Mouse (Mus musculus) heart, adult 2 months (tissue): ENCODE measurements around the gene Sash3. TPM values are rescaled to one million over a fixed set of nuclear protein-coding genes. Genes with fewer than 3 reads are reported as not detected.
A peak's percentile ranks its signal among the peaks of the same experiment; 100 is the strongest.

Experiments used
- DNase-seq, 2 experiments: peaks; one replicate each; pipeline ENCODE4 v3.0.0; 2021
- H3K27ac ChIP-seq: fragments of 200-600 bp; 2 replicates; pipeline ENCODE4 v1.8.1; 2022
- H3K27me3 ChIP-seq: fragments of 200-500 bp; 2 replicates; pipeline ENCODE4 v1.6.1; 2012; ENCODE audit warnings: mild to moderate bottlenecking, low read length, inconsistent platforms, mixed read lengths; ENCODE audit not compliant: control insufficient read depth, insufficient read depth
- H3K36me3 ChIP-seq: fragments of 200-500 bp; 2 replicates; pipeline ENCODE4 v1.6.1; 2012; ENCODE audit warnings: low read length, inconsistent platforms; ENCODE audit not compliant: control insufficient read depth, insufficient read depth
- H3K4me1 ChIP-seq: fragments of 200-500 bp; 2 replicates; pipeline ENCODE4 v1.6.1; 2011; ENCODE audit warnings: low read length; ENCODE audit not compliant: control insufficient read depth, insufficient read depth
- H3K4me3 ChIP-seq: fragments of 200-600 bp; 2 replicates; pipeline ENCODE4 v1.8.1; 2022
- H3K79me2 ChIP-seq: fragments of 200-500 bp; replicated peaks from 2 replicates; pipeline ENCODE4 v1.6.1; 2012; ENCODE audit warnings: mild to moderate bottlenecking, inconsistent platforms, low read length, moderate library complexity, mixed read lengths; ENCODE audit not compliant: control insufficient read depth, insufficient read depth
- H3K9ac ChIP-seq: fragments of 200-500 bp; 2 replicates; pipeline ENCODE4 v1.6.1; 2012; ENCODE audit warnings: low read depth, mild to moderate bottlenecking, control low read depth, inconsistent platforms, low read length, mixed read lengths
- CTCF ChIP-seq: fragments of 200-600 bp; IDR thresholded peaks from 2 replicates; pipeline ENCODE4 v1.8.1; 2022; ENCODE audit warnings: antibody characterized with exemption, mild to moderate bottlenecking, moderate library complexity
- EP300 ChIP-seq: fragments of 200-500 bp; IDR thresholded peaks from 2 replicates; pipeline ENCODE4 v1.6.1; 2011; ENCODE audit warnings: low read depth, low read length, control low read depth; ENCODE audit not compliant: insufficient read depth
- POLR2A ChIP-seq: fragments of 200-500 bp; IDR thresholded peaks from 2 replicates; pipeline ENCODE4 v1.6.1; 2011; ENCODE audit warnings: mild to moderate bottlenecking, low read depth, low read length, control low read depth; ENCODE audit not compliant: insufficient read depth
- WGBS: fragments of 180-500 bp; shearing (Covaris S2); methylation state at CpG from one replicate; pipeline ENCODE4 v1.1.7; 2018; 5-methylcytosine and 5-hydroxymethylcytosine counted together
- intact Hi-C: fragments of 180-260 bp; cut with DNase I; formaldehyde crosslinking; loops from one replicate; pipeline ENCODE4 v1.15.1; 2025
- long read RNA-seq: library from polyadenylated mRNA; stranded (forward); transcript quantifications from one replicate; pipeline ENCODE4 v2.0.0, GENCODE M21; 2021
- polyA plus RNA-seq: library from polyadenylated mRNA; depleted of rRNA; stranded (reverse); fragments of >200 nt; gene quantifications from 2 replicates; pipeline ENCODE4 v1.2.3, GENCODE M21; 2012; rRNA removed
- total RNA-seq, 2 experiments: library from RNA; stranded (reverse); gene quantifications; 2 replicates each; pipeline ENCODE4 v1.2.3; 2021

The Sash3 gene
- total RNA-seq (1 to 10 TPM; 1.2 to 1.3 TPM), polyA plus RNA-seq (1.4 and 2.9 TPM in 2 replicates)
- long read RNA-seq, partial matches to known transcripts: 0 of 1 reads
- long read RNA-seq, other reads (novel, unspliced or antisense): 0 of 1 reads

DNA sequence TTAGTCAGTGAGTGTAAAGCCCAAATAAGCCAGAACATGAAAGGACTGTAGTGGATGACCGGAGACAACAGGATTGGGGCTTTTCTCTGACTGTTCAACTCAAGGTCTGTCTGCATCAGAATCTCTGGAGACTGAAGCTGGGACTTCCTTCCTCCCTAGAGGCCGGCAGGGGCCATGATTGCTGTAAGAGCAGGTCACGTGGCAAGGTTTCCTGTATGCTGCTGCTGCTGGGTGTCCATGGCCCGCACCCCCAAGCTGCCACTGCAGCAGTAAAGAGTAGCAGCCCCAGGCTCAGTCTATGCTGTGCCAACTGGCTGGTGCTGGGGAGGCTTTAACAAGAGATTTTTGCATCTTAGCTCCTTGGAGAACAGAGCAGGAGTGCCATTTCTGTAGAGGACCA is at the start of gene Sash3:
Gene Sash3 (plus strand): TSS at position 175 of the 400 bp plus-strand sequence.
- no peaks in the 10 kb centered on the region for H3K27me3 ChIP-seq
- no peak within 1 kb of the TSS for H3K4me3 ChIP-seq
- H3K27ac ChIP-seq: no peak within 1 kb of the TSS
- H3K9ac ChIP-seq: no peak within 1 kb of the TSS
- TF ChIP-seq CTCF (no peak), EP300 (no peak), POLR2A (no peak)
- no peaks in the 10 kb centered on the region for H3K4me1 ChIP-seq
- peak in 1 of 2 experiments; percentile 53 for DNase-seq
- WGBS: 63% methylated on average over 4 of the region's 4 CpGs
- H3K36me3 ChIP-seq: no peaks in the 10 kb centered on the region
- H3K79me2 ChIP-seq: no peaks in the 10 kb centered on the region
- intact Hi-C loops: no loop called here

DNA sequence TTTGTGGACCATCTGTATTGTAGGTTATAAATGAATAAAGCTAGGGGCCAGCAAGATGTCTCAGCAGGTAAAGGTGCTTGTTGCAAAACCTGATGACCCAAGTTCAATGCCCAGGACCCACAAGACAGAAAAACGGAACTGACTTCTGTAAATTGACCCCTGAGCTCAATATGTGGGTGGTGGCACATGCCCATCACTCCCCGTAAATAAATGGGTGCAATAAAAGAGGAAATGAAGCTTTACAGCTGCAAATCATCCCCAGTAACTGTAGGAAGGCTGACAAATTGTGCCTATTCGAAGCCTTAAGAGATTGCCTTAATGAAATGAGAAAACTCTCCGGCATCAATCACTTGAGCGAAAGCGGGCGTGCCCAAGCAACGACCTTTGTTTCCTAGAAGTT is 49.7 kb upstream of the Sash3 start:
- no peak for DNase-seq
- H3K9ac ChIP-seq: no peak overlapping the region
- no peaks in the 10 kb centered on the region for H3K79me2 ChIP-seq
- no peak overlapping the region for H3K4me3 ChIP-seq
- WGBS: 76% methylated on average over 8 of the region's 8 CpGs
- peaks cover 6% of the 10 kb centered on the region for H3K4me1 ChIP-seq
- H3K27me3 ChIP-seq: no peaks in the 10 kb centered on the region
- no peak overlapping the region for H3K27ac ChIP-seq
- H3K36me3 ChIP-seq: no peaks in the 10 kb centered on the region
- intact Hi-C loops: no loop called here
- TF ChIP-seq EP300: no peak
- TF ChIP-seq POLR2A: no peak
- no peak for TF ChIP-seq CTCF

DNA sequence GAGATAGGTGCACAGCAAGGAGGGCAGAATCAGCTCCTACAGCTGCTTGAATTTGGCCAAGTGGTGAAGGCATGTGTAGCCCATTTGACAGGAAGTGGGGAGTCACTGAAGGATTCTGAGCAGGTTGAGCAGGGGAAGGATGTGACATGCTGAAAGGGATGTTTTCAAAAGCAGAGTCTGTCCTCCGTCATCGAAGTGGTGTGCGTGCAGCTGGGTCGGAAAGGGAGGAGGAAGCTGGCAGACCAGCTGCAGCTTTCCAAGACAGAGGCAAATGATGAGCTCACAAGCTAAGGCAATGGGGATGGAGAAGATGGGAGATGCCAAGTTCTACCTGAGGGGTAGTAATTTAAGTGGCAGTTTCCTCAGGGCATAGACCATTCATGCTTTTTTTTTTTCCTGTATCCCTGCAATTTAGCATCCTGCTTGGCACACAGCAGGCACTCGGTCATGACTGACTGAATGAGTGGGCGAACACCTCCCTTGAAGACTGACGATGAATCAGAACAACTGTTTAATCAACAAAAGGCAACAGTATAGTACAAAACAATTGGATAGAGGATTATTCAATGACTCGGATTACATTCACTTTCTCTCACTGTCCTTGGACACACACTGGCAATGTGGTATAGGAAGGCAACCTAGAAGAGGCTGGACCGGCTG is 47.6 kb upstream of the Sash3 start:
- H3K4me1 ChIP-seq: peaks cover 2% of the 10 kb centered on the region
- intact Hi-C loops: no loop called here
- 64% methylated on average over 9 of the region's 9 CpGs for WGBS

DNA sequence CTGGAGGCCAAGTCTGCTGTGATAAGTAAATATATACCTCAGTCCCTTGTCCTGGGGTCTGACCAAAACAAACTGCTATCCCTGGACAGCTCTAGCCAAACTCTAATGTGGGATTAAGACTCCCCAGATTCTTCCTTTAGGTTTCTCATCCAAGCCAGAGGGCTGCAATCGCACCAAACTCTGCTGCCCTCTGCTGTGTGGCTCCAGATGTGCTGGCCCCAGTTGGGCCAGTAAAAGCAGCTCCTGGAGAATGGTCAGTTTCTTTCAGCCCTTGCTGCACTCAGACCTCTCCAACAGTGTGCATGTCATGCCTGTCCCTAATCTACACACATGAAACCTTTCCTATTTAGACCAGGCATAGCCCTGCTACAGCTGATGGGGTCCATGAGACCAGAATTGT is 46.4 kb upstream of the Sash3 start:
- peak; percentile 21 to 49 for DNase-seq

More for the DNA sequence above, 47.6 kb upstream of the Sash3 start:
- Histone ChIP-seq H3K9ac (no peak overlapping the region), H3K27ac (no peak overlapping the region), H3K79me2 (no peaks in the 10 kb centered on the region), H3K4me3 (no peak overlapping the region), H3K36me3 (no peaks in the 10 kb centered on the region), H3K27me3 (no peaks in the 10 kb centered on the region)
- TF ChIP-seq CTCF: no peak
- TF ChIP-seq POLR2A: no peak
- TF ChIP-seq EP300: no peak
- no peak for DNase-seq

DNA sequence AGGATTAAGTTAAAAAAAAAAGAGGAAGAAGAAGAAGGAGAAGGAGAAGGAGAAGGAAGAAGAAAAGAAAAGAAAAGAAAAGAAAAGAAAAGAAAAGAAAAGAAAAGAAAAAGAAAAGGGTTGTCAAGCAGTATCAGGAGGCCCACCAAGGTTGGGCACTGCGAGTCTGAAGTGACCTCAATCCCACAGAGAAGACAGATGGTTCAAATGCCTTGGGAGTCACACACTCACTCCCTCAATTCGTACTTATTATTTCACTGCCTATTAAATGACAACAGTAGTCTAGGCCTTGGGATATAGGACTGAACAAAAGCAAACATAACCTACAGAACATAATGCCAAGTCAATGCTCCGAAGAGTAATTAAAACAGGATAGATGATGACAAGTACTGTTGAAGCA is 43.0 kb upstream of the Sash3 start:
- Histone ChIP-seq H3K36me3 (no peaks in the 10 kb centered on the region), H3K4me1 (peaks cover 10% of the 10 kb centered on the region), H3K27me3 (no peaks in the 10 kb centered on the region), H3K4me3 (no peak overlapping the region), H3K79me2 (no peaks in the 10 kb centered on the region), H3K27ac (no peak overlapping the region), H3K9ac (no peak overlapping the region)
- no peak for TF ChIP-seq POLR2A
- no peak for TF ChIP-seq EP300
- TF ChIP-seq CTCF: no peak
- WGBS: 86% methylated on average over 3 of the region's 3 CpGs
- intact Hi-C loops: no loop called here
- DNase-seq: no peak

More for the DNA sequence above, 46.4 kb upstream of the Sash3 start:
- no peak overlapping the region for H3K9ac ChIP-seq
- H3K4me1 ChIP-seq: peaks cover 2% of the 10 kb centered on the region; the same call in 1 of the 2 replicates
- no peaks in the 10 kb centered on the region for H3K27me3 ChIP-seq
- H3K4me3 ChIP-seq: no peak overlapping the region
- peak; percentile 75 for TF ChIP-seq CTCF
- TF ChIP-seq POLR2A: no peak
- H3K79me2 ChIP-seq: no peaks in the 10 kb centered on the region
- H3K36me3 ChIP-seq: no peaks in the 10 kb centered on the region
- H3K27ac ChIP-seq: no peak overlapping the region
- WGBS: 10% methylated on average over 1 of the region's 1 CpGs
- intact Hi-C loops: loop anchor here (2.0 kb wide), 2 partner anchors 79 to 107 kb away; no protein-coding TSS in a partner anchor

DNA sequence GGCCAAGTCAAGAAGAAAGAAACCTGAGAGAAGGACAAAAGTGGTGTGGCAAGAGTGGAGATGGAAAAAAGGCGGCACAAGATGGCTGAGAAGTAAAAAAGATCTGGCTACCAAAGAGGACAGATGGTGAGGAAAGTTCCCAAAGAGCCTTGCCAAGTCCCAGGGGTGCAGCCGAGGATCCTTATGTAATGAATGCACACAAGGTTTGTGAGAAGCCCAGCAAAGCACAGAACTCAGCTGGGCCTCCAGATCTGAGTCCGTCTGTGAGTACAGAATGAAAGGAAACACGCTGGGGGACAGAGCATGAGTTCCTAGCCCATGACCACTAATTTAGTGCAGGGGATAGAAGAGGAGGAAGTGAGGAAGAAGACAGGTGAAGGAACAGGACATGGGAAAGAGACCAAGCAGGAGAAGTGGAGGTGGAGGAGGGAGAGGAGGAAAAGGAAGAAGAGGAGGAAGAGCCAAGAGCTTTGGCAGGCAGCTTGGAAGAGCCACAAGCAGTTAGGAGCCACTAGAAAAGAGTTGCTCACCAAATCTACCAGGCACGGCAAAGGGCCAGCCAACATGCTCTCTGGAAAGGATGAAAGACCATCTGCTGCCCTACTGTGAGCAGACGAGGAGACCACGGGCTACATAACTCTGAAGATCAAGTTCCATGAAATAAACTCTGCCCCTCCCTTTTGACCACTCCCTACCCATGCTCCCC is 41.3 kb upstream of the Sash3 start:
- Histone ChIP-seq H3K79me2 (no peaks in the 10 kb centered on the region), H3K36me3 (no peaks in the 10 kb centered on the region), H3K9ac (no peak overlapping the region), H3K4me3 (no peak overlapping the region), H3K4me1 (peaks cover 8% of the 10 kb centered on the region), H3K27me3 (no peaks in the 10 kb centered on the region), H3K27ac (no peak overlapping the region)
- intact Hi-C loops: no loop called here
- TF ChIP-seq POLR2A (no peak), CTCF (no peak), EP300 (no peak)
- 74% methylated on average over 7 of the region's 7 CpGs for WGBS
- no peak for DNase-seq
